Comparison of ENCODE assay signal across 8 mouse cellular contexts in the genomic region with DNA sequence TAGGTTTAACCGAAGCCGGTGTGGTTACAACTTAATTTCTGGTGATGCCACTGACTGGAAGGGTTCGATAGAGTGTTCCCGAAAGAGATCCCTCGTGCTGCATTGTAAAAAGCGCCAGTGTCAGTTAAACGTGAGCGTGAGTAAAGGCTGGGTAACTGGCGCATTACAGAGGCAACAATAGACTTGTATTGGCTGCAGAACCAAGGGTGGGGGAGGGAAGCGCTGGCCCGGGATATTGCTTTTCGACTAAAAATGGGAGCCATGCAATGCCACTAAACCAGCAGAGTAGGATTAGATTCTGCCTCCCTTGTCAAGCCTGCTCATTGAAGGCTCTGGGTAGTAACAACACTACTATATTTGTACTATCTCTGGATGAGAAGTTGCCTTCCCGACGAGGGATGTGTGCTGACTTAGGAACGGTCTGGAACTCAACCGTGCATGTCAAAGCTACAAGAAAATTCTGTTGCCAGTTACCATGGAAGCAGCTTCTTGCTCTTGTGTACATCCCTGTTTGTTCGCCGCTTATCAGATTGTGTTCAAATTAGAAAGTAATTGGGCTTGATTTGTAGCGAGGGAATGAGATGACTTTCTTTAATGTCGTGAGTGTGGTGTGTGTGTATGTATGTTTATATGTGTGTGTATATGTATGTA. TPM values are rescaled to one million over a fixed set of nuclear protein-coding genes. Genes with fewer than 3 reads are reported as not detected.
A peak's percentile ranks its signal among the peaks of the same experiment; 100 is the strongest.
DNase-seq lines count a peak whose midpoint lies in the region; ATAC-seq and TF ChIP-seq lines count a peak whose summit lies in the region.

No protein-coding gene starts in this region.

- no peak for ATAC-seq in lung, embryonic 15.5 days (ENCODE audit: borderline replicate concordance, extremely low read depth, low FRiP score, low TSS enrichment)
- no peak for ATAC-seq in heart, postnatal 0 days (ENCODE audit: insufficient read depth, low read depth)
- ATAC-seq in liver, embryonic 15.5 days (ENCODE audit: insufficient read depth): no peak
- ATAC-seq in stomach, embryonic 15.5 days (ENCODE audit: insufficient read depth, low FRiP score, low read depth): no peak

- no peak for TF ChIP-seq POLR2A in thymus, adult 2 months (IDR thresholded peaks at IDR 0.05; ENCODE audit: control insufficient read depth, extremely low read depth, insufficient read depth, low read length, poor library complexity)

- no peaks in the 10 kb centered on the region for H3K36me3 ChIP-seq in lung, embryonic 15.5 days
- H3K36me3 ChIP-seq in heart, postnatal 0 days (replicated peaks; ENCODE audit: control insufficient read depth, insufficient read depth, low read length): no peaks in the 10 kb centered on the region
- no peaks in the 10 kb centered on the region for H3K36me3 ChIP-seq in liver, embryonic 15.5 days (replicated peaks)
- no peaks in the 10 kb centered on the region for H3K36me3 ChIP-seq in stomach, embryonic 15.5 days
- H3K36me3 ChIP-seq in thymus, adult 2 months (ENCODE audit: control insufficient read depth, insufficient read depth, low read length): no peaks in the 10 kb centered on the region

- no peak overlapping the region for H3K27ac ChIP-seq in lung, embryonic 15.5 days
- no peak overlapping the region for H3K27ac ChIP-seq in heart, postnatal 0 days (ENCODE audit: low read depth)
- H3K27ac ChIP-seq in liver, embryonic 15.5 days (replicated peaks): no peak overlapping the region
- no peak overlapping the region for H3K27ac ChIP-seq in stomach, embryonic 15.5 days
- H3K27ac ChIP-seq in thymus, adult 2 months (ENCODE audit: control insufficient read depth, insufficient read depth, low read length): no peak overlapping the region

- H3K9ac ChIP-seq in lung, embryonic 15.5 days: peak overlapping the region; percentile 63; the same call in 1 of the 2 replicates
- H3K9ac ChIP-seq in heart, postnatal 0 days (replicated peaks; ENCODE audit: low read depth, low read length): no peak overlapping the region
- no peak overlapping the region for H3K9ac ChIP-seq in liver, embryonic 15.5 days
- no peak overlapping the region for H3K9ac ChIP-seq in stomach, embryonic 15.5 days

- peak overlapping the region; percentile 88 for H3K4me2 ChIP-seq in lung, embryonic 15.5 days
- H3K4me2 ChIP-seq in heart, postnatal 0 days (ENCODE audit: low read depth, low read length): peak overlapping the region; percentile 92
- peak overlapping the region; percentile 70 for H3K4me2 ChIP-seq in liver, embryonic 15.5 days
- peak overlapping the region; percentile 91 for H3K4me2 ChIP-seq in stomach, embryonic 15.5 days

- H3K27me3 ChIP-seq in lung, embryonic 15.5 days: peaks cover 49% of the 10 kb centered on the region
- H3K27me3 ChIP-seq in heart, postnatal 0 days (ENCODE audit: control insufficient read depth, insufficient read depth, low read length): peaks cover 65% of the 10 kb centered on the region
- H3K27me3 ChIP-seq in liver, embryonic 15.5 days: peaks cover 76% of the 10 kb centered on the region
- H3K27me3 ChIP-seq in stomach, embryonic 15.5 days (replicated peaks): peaks cover 22% of the 10 kb centered on the region
- H3K27me3 ChIP-seq in thymus, adult 2 months (ENCODE audit: control insufficient read depth, insufficient read depth, low read length): peaks cover 23% of the 10 kb centered on the region

- no peak for DNase-seq in lung, postnatal 4 days
- peak; percentile 49 for DNase-seq in cerebellum, postnatal 25 days
- no peak for DNase-seq in heart, postnatal 0 days (ENCODE audit: low spot score)
- no peak for DNase-seq in thymus, adult 2 months
- no peak for DNase-seq in thymus, postnatal 4 days

- no peak for TF ChIP-seq CTCF in heart, postnatal 0 days (IDR thresholded peaks at IDR 0.05; ENCODE audit: low read depth)
- no peak for TF ChIP-seq CTCF in thymus, adult 2 months (IDR thresholded peaks at IDR 0.05; ENCODE audit: borderline replicate concordance, control insufficient read depth, extremely low read depth, insufficient read depth, low read length, poor library complexity)

- H3K4me3 ChIP-seq in lung, embryonic 15.5 days: peak overlapping the region; percentile 75
- H3K4me3 ChIP-seq in heart, postnatal 0 days (ENCODE audit: low read depth, low read length): peak overlapping the region; percentile 60
- H3K4me3 ChIP-seq in liver, embryonic 15.5 days (replicated peaks): peak overlapping the region; percentile 57; the same call in 1 of the 2 replicates
- peak overlapping the region; percentile 64 for H3K4me3 ChIP-seq in stomach, embryonic 15.5 days (replicated peaks)
- no peak overlapping the region for H3K4me3 ChIP-seq in thymus, adult 2 months (ENCODE audit: control insufficient read depth, insufficient read depth, low read length)

- no peak for TF ChIP-seq EP300 in heart, postnatal 0 days (IDR thresholded peaks at IDR 0.05; ENCODE audit: low read depth)

- H3K4me1 ChIP-seq in lung, embryonic 15.5 days: peaks cover 30% of the 10 kb centered on the region
- H3K4me1 ChIP-seq in heart, postnatal 0 days (ENCODE audit: control insufficient read depth, insufficient read depth): peaks cover 18% of the 10 kb centered on the region
- peaks cover 20% of the 10 kb centered on the region for H3K4me1 ChIP-seq in liver, embryonic 15.5 days (replicated peaks)
- peaks cover 18% of the 10 kb centered on the region for H3K4me1 ChIP-seq in stomach, embryonic 15.5 days
- H3K4me1 ChIP-seq in thymus, adult 2 months (replicated peaks; ENCODE audit: control insufficient read depth, insufficient read depth, low read length): peaks cover 17% of the 10 kb centered on the region

- no peaks in the 10 kb centered on the region for H3K9me3 ChIP-seq in lung, embryonic 15.5 days
- no peaks in the 10 kb centered on the region for H3K9me3 ChIP-seq in heart, postnatal 0 days (replicated peaks; ENCODE audit: control insufficient read depth, low read length)
- no peaks in the 10 kb centered on the region for H3K9me3 ChIP-seq in liver, embryonic 15.5 days (replicated peaks)
- H3K9me3 ChIP-seq in stomach, embryonic 15.5 days: no peaks in the 10 kb centered on the region

- WGBS in lung, embryonic 15.5 days: 5% methylated on average over 20 of the region's 20 CpGs
- WGBS in heart, postnatal 0 days: 6% methylated on average over 20 of the region's 20 CpGs
- WGBS in liver, embryonic 15.5 days (ENCODE audit: insufficient replicate concordance): 6% methylated on average over 20 of the region's 20 CpGs
- 10% methylated on average over 20 of the region's 20 CpGs for WGBS in stomach, embryonic 15.5 days
- WGBS in thymus, adult 2 months: 12% methylated on average over 20 of the region's 20 CpGs

RNA-seq across cellular contexts. Expression of a gene that starts 2.4 kb away (rescaled TPM):
- 75.5 and 82.9 TPM in 2 replicates for polyA plus RNA-seq in lung, embryonic 15.5 days (2015; fragmentation: Nextera tagmentation; extraction: Ambion mirVana)
- total RNA-seq in heart, postnatal 0 days (2014; rRNA removed; ENCODE audit: low replicate concordance): 5.5 and 10.6 TPM in 2 replicates
- polyA plus RNA-seq in heart, postnatal 0 days (2015; fragmentation: Nextera tagmentation; extraction: Ambion mirVana): 3.7 and 5.2 TPM in 2 replicates
- 6.4 and 7.7 TPM in 2 replicates for polyA plus RNA-seq in liver, embryonic 15.5 days (2015; fragmentation: Nextera tagmentation; extraction: Ambion mirVana)
- 40.1 and 43.5 TPM in 2 replicates for polyA plus RNA-seq in stomach, embryonic 15.5 days (2015; fragmentation: Nextera tagmentation; extraction: Ambion mirVana)
- polyA plus RNA-seq in thymus, adult 2 months (2012; rRNA removed): 5.9 and 7.9 TPM in 2 replicates

Comparison
In these comparisons a context has a peak if more than half of its experiments do, and no peak if none do; other contexts are left out.
1. DNase-seq: peak in cerebellum, postnatal 25 days (2 of 2); none in lung, postnatal 4 days (0 of 2), heart, postnatal 0 days (single experiment), thymus, adult 2 months (single experiment) and thymus, postnatal 4 days (single experiment).
2. Peak in every context shown above with its lines, with median percentiles within 50 percentile points of each other: H3K4me2 ChIP-seq.